Mouse (Mus musculus): Measurements from ENCODE around the gene Ino80d. TPM values are rescaled to one million over a fixed set of nuclear protein-coding genes. Genes with fewer than 3 reads are reported as not detected.

Ino80d gene
- total and polyA plus RNA-seq, 2 experiments from 2014 or later: 5.7 to 11.9 TPM

DNA sequence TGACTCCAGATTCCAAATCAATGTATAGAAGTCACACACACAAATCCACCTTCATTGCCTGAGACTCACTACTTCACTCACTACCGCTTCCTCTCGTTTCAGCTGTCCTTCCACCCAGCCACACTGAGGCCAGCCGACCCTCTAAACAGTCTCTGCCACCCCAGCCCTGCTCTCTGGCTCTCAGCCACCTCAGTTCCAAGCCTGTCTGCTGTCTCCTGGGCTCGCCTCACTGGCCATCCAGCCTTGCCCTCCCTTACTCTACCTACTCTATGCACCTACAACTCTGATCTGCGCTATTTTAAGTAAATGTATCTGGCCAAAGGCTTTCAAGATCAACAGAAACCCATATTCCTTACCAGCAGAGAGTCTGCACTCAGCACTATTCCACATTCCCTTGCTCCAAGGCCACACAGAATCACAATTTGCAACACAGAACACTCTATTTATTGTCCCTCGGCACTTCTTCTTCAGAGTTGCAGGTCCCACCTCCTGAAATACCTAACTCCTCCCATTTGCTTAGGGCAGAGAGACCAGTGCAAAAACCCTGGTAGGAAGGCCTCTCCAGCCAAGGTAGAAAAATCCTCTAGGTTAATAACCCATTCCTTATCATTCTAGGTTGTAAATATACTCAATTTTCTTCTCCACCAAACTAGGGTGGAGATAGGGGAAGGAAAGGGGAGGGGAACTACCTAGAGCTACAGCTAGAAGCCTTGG, 6.7 kb downstream of the Ino80d start:
- ATAC-seq (no peak), DNase-seq (no peak)
- 77% methylated on average over 6 of the region's 6 CpGs for WGBS

DNA sequence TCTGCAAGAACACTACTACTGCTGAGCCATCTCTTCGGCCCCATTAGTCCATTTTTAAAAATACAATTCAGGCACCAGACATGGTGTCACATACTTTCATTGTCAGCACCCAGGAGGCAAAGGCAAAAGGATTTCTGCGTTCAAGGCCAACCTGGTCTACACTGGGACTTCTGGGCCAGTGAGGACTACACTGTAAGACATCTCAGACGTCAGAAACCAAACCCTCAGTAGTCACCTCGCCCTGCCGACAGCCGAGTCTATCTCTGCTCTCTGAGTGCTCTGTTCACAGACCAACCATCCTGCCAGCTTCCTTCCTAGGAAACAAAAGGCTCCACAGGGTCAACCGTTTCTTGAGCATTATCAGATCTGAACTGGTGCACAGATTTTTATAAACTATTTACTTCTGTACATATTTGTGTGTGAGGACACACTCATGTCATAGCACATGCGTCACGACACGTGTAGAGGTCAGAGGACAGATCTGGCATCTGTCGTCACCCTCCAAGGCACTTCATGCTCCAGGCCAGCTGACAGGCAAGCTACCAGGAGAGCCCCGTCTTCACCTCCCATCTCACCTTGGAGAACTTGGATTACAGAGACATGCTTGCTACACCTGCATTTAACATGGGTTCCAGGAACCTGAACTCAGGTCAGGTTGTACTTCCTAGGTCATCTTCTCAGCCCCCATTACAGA, 11.6 kb downstream of the Ino80d start:
- H3K36me3 ChIP-seq (ENCODE audit: insufficient read depth): peaks cover 41% of the 10 kb centered on the region
- no peak overlapping the region for H3K4me2 ChIP-seq (ENCODE audit: low read depth)
- no peak overlapping the region for H3K9ac ChIP-seq
- no peak overlapping the region for H3K4me3 ChIP-seq (ENCODE audit: low read depth, low read length)
- no peak for TF ChIP-seq CTCF (IDR thresholded peaks at IDR 0.05; ENCODE audit: low read depth)
- no peaks in the 10 kb centered on the region for H3K27me3 ChIP-seq (ENCODE audit: insufficient read depth, low read length)
- ATAC-seq: no peak
- no peak overlapping the region for H3K27ac ChIP-seq (ENCODE audit: low read depth, low read length)
- 93% methylated on average over 12 of the region's 12 CpGs for WGBS
- no peaks in the 10 kb centered on the region for H3K4me1 ChIP-seq (ENCODE audit: insufficient read depth)
- DNase-seq: no peak
- H3K9me3 ChIP-seq (ENCODE audit: low read length): no peaks in the 10 kb centered on the region

More for the DNA sequence above, 6.7 kb downstream of the Ino80d start:
- H3K36me3 ChIP-seq (ENCODE audit: insufficient read depth): peaks cover 8% of the 10 kb centered on the region; the same call in 1 of the 2 replicates
- no peak overlapping the region for H3K9ac ChIP-seq
- no peak overlapping the region for H3K4me2 ChIP-seq (ENCODE audit: low read depth)
- TF ChIP-seq CTCF (IDR thresholded peaks at IDR 0.05; ENCODE audit: low read depth): no peak
- no peak overlapping the region for H3K27ac ChIP-seq (ENCODE audit: low read depth, low read length)
- no peaks in the 10 kb centered on the region for H3K9me3 ChIP-seq (ENCODE audit: low read length)
- no peaks in the 10 kb centered on the region for H3K27me3 ChIP-seq (ENCODE audit: insufficient read depth, low read length)
- H3K4me1 ChIP-seq (ENCODE audit: insufficient read depth): 0 out of 2 replicates have a peak, but pooled peaks cover 5% of the 10 kb centered on the region
- no peak overlapping the region for H3K4me3 ChIP-seq (ENCODE audit: low read depth, low read length)

DNA sequence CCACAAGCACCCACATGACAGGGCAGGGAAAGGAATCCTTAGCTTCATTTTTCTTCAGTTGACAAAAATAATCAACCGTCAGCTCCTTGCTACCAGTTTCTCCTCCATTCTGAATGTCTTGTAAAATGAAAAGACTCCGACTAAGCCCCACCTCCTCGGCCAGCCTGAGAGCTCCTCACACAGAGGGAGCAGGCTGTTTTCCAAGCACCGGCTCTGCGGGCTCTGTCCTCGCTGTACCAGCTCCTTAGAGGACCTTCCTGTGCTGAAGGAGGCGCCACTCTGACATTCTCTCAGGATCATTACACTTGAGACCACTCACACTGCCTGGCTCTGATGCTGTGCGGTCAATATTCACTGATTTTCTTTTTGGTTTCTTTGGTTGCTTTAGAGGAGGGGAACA, 14.3 kb downstream of the Ino80d start:
- WGBS: 92% methylated on average over 8 of the region's 8 CpGs
- Histone ChIP-seq H3K4me1 (ENCODE audit: insufficient read depth) (no peaks in the 10 kb centered on the region), H3K4me3 (ENCODE audit: low read depth, low read length) (no peak overlapping the region), H3K36me3 (ENCODE audit: insufficient read depth) (peaks cover 41% of the 10 kb centered on the region), H3K9me3 (ENCODE audit: low read length) (no peaks in the 10 kb centered on the region), H3K9ac (no peak overlapping the region), H3K27me3 (ENCODE audit: insufficient read depth, low read length) (no peaks in the 10 kb centered on the region), H3K4me2 (ENCODE audit: low read depth) (no peak overlapping the region), H3K27ac (ENCODE audit: low read depth, low read length) (no peak overlapping the region)
- no peak for DNase-seq
- no peak for ATAC-seq
- TF ChIP-seq CTCF (IDR thresholded peaks at IDR 0.05; ENCODE audit: low read depth): no peak

DNA sequence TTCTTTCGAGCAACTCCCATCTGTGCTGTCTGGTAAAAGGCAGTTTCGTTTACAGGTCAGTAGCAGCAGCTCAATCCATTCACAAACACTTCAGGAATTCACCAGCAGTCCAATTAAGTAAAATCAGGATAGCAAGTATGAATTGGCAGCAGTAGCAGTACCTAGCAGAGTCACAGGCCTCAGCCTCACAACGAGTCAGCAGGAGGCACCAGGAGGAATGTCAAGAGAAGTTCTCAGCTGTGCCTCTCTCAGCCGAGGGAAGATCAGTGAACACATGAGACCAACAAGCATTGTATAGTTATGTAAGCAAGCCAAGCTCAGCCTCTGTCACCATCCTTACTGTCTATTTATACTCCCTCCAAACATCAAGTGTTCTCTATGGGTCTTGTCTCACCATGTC, 15.6 kb downstream of the Ino80d start:
- ATAC-seq (no peak), DNase-seq (no peak)
- no peak overlapping the region for H3K27ac ChIP-seq (ENCODE audit: low read depth, low read length)
- H3K4me2 ChIP-seq (ENCODE audit: low read depth): no peak overlapping the region
- no peak overlapping the region for H3K4me3 ChIP-seq (ENCODE audit: low read depth, low read length)
- TF ChIP-seq CTCF (IDR thresholded peaks at IDR 0.05; ENCODE audit: low read depth): no peak
- H3K27me3 ChIP-seq (ENCODE audit: insufficient read depth, low read length): no peaks in the 10 kb centered on the region
- no peak overlapping the region for H3K9ac ChIP-seq
- H3K4me1 ChIP-seq (ENCODE audit: insufficient read depth): no peaks in the 10 kb centered on the region
- H3K36me3 ChIP-seq (ENCODE audit: insufficient read depth): peaks cover 49% of the 10 kb centered on the region
- 71% methylated on average over 4 of the region's 4 CpGs for WGBS
- H3K9me3 ChIP-seq (ENCODE audit: low read length): no peaks in the 10 kb centered on the region

DNA sequence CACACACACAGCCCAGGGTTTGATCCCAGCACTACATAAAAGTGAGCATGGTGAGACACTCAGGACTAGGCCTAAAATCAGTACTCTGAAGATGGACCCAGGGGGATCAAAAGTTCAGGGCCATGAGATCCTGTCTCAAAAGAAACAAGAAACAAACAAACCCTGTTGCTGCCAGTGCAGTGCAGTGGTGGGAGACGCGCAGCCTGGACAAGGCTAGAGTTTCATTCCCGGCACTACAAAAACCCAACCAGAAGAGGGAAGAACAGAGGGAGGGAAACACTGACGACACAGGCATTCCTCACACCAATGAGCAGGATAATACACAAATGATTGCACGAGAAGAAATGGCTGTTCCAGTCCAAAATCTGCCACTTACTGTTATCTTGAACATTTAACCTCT, 18.4 kb downstream of the Ino80d start:
- H3K4me3 ChIP-seq (ENCODE audit: low read depth, low read length): no peak overlapping the region
- no peaks in the 10 kb centered on the region for H3K9me3 ChIP-seq (ENCODE audit: low read length)
- WGBS: 76% methylated on average over 5 of the region's 5 CpGs
- DNase-seq: no peak
- no peak overlapping the region for H3K4me2 ChIP-seq (ENCODE audit: low read depth)
- H3K27me3 ChIP-seq (ENCODE audit: insufficient read depth, low read length): no peaks in the 10 kb centered on the region
- no peak for ATAC-seq
- peaks cover 49% of the 10 kb centered on the region for H3K36me3 ChIP-seq (ENCODE audit: insufficient read depth)
- H3K27ac ChIP-seq (ENCODE audit: low read depth, low read length): no peak overlapping the region
- no peak for TF ChIP-seq CTCF (IDR thresholded peaks at IDR 0.05; ENCODE audit: low read depth)
- no peak overlapping the region for H3K9ac ChIP-seq
- H3K4me1 ChIP-seq (ENCODE audit: insufficient read depth): no peaks in the 10 kb centered on the region

DNA sequence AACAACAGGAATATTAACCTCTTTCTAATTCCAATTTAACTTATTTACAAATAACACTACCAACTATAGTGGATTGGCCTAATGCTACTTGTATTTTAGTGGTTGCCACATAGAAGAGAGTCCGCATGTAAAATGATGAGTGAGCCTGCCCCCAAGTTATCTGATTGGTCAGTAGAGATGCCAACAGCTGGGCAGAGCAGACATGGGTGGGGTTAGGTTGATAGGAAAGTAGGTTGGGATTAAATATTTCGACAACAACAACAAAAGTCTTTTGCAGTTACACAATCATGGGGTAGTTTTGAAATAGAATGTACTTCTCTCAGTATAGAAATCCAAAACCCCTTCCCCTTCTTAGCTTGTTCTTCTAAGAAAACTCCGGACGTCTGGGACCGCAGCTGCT, 24.7 kb downstream of the Ino80d start:
- ATAC-seq: no peak
- WGBS: 85% methylated on average over 5 of the region's 5 CpGs
- H3K4me3 ChIP-seq (ENCODE audit: low read depth, low read length): no peak overlapping the region

DNA sequence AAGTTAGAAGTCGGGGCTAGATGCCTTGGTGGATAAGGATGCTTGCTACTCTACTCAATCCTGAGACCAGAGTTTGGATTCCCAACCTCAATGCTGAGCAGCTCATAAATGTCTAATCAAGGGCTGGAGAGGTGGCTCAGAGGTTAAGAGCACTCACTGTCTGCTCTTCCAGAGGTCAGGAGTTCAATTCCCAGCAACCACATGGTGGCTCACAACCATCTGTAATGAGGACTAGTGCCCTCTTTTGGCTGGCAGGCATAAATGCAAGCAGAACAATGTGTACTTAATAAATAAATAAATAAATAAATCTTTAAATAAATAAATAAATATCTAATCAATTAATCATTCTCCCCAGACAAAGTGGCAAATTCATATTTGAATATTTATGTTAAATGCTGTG, 25.9 kb downstream of the Ino80d start:
- no peak for TF ChIP-seq CTCF (IDR thresholded peaks at IDR 0.05; ENCODE audit: low read depth)
- Histone ChIP-seq H3K36me3 (ENCODE audit: insufficient read depth) (peaks cover 47% of the 10 kb centered on the region), H3K4me2 (ENCODE audit: low read depth) (no peak overlapping the region), H3K27me3 (ENCODE audit: insufficient read depth, low read length) (no peaks in the 10 kb centered on the region), H3K9me3 (ENCODE audit: low read length) (no peaks in the 10 kb centered on the region), H3K9ac (no peak overlapping the region), H3K27ac (ENCODE audit: low read depth, low read length) (no peak overlapping the region), H3K4me1 (ENCODE audit: insufficient read depth) (no peaks in the 10 kb centered on the region), H3K4me3 (ENCODE audit: low read depth, low read length) (no peak overlapping the region)
- ATAC-seq (no peak), DNase-seq (no peak)
- WGBS: 100% methylated on average over 1 of the region's 1 CpGs

More for the DNA sequence above, 24.7 kb downstream of the Ino80d start:
- no peak for TF ChIP-seq CTCF (IDR thresholded peaks at IDR 0.05; ENCODE audit: low read depth)
- H3K27me3 ChIP-seq (ENCODE audit: insufficient read depth, low read length): no peaks in the 10 kb centered on the region
- no peaks in the 10 kb centered on the region for H3K4me1 ChIP-seq (ENCODE audit: insufficient read depth)
- H3K9me3 ChIP-seq (ENCODE audit: low read length): no peaks in the 10 kb centered on the region
- H3K36me3 ChIP-seq (ENCODE audit: insufficient read depth): peaks cover 47% of the 10 kb centered on the region
- no peak overlapping the region for H3K4me2 ChIP-seq (ENCODE audit: low read depth)
- no peak overlapping the region for H3K9ac ChIP-seq
- no peak overlapping the region for H3K27ac ChIP-seq (ENCODE audit: low read depth, low read length)
- DNase-seq: no peak

Data from forebrain, postnatal 0 days (tissue).